Mouse (Mus musculus): ENCODE measurements around the gene Trub1. TPM values are rescaled to one million over a fixed set of nuclear protein-coding genes. Genes with fewer than 3 reads are reported as not detected.
A peak's percentile ranks its signal among the peaks of the same experiment; 100 is the strongest.

Gene Trub1
- polyA plus RNA-seq, 1 experiment: 25.9 TPM

DNA sequence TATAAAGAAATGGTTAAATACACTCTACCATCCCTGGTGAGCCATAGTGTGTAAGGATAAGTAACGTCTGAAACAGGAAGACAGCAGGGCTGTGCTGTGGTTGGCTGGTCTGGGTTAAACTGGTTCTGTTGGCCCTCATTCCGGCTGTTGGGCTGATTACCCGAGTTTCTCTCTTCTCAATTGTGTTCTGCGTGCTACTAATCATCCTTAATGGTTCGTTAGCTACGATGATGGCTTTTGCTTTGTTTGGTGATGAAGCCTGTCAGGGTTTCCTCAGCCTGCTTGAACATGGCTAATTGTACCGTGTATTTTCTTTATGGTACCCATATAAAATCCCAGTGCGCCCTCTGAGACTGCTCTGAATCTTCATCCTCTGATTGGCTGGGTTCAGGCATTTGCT lies 11.0 kb downstream of the Trub1 start:
- TF ChIP-seq CTCF (IDR thresholded peaks at IDR 0.05; ENCODE audit: extremely low read depth, insufficient read depth, low read length): no peak
- no peak for TF ChIP-seq POLR2A (IDR thresholded peaks at IDR 0.05; ENCODE audit: extremely low read depth, insufficient read depth, low read length)
- Histone ChIP-seq H3K27ac (ENCODE audit: insufficient read depth, low read length) (no peak overlapping the region), H3K4me1 (ENCODE audit: control insufficient read depth, insufficient read depth, low read length) (no peaks in the 10 kb centered on the region), H3K4me3 (ENCODE audit: insufficient read depth, low read length) (no peak overlapping the region)

GRCm38 (mm10) chr19:57465742-57466141 lies 13.0 kb downstream of the Trub1 start:
- H3K27ac ChIP-seq (ENCODE audit: insufficient read depth, low read length): no peak overlapping the region
- peaks cover 2% of the 10 kb centered on the region for H3K4me1 ChIP-seq (ENCODE audit: control insufficient read depth, insufficient read depth, low read length)
- TF ChIP-seq CTCF (IDR thresholded peaks at IDR 0.05; ENCODE audit: extremely low read depth, insufficient read depth, low read length) (no peak), POLR2A (IDR thresholded peaks at IDR 0.05; ENCODE audit: extremely low read depth, insufficient read depth, low read length) (no peak)
- no peak overlapping the region for H3K4me3 ChIP-seq (ENCODE audit: insufficient read depth, low read length)

DNA sequence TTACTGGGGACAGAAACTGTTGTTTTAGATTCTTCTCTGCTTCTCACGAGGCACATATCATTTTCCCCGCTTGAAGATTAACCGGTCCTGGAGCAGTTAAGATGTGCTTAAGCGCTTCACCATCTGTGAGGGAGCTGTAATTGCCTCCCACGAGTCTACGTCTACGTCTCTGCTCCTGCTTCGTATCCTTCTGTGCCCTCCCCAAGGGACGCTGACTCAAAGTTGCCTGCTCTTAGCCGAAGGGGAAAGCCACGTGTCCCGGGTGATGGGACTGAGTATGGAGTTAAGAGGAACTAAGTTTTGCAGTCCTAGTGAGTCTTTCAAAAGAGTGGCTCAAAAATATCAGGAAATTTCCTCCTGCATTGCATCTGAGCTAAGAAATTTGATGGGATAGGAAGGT lies 18.3 kb downstream of the Trub1 start:
- Histone ChIP-seq H3K4me3 (ENCODE audit: insufficient read depth, low read length) (no peak overlapping the region), H3K27ac (ENCODE audit: insufficient read depth, low read length) (no peak overlapping the region), H3K4me1 (ENCODE audit: control insufficient read depth, insufficient read depth, low read length) (peaks cover 18% of the 10 kb centered on the region)
- no peak for TF ChIP-seq CTCF (IDR thresholded peaks at IDR 0.05; ENCODE audit: extremely low read depth, insufficient read depth, low read length)
- no peak for TF ChIP-seq POLR2A (IDR thresholded peaks at IDR 0.05; ENCODE audit: extremely low read depth, insufficient read depth, low read length)

- no peak overlapping the region for H3K4me3 ChIP-seq (ENCODE audit: insufficient read depth, low read length)
- TF ChIP-seq POLR2A (IDR thresholded peaks at IDR 0.05; ENCODE audit: extremely low read depth, insufficient read depth, low read length): no peak
- TF ChIP-seq CTCF (IDR thresholded peaks at IDR 0.05; ENCODE audit: extremely low read depth, insufficient read depth, low read length): no peak
- H3K4me1 ChIP-seq (ENCODE audit: control insufficient read depth, insufficient read depth, low read length): peaks cover 20% of the 10 kb centered on the region
- H3K27ac ChIP-seq (ENCODE audit: insufficient read depth, low read length): no peak overlapping the region
Measured at GRCm38 (mm10) chr19:57472169-57472568, 19.5 kb downstream of the Trub1 start.

DNA sequence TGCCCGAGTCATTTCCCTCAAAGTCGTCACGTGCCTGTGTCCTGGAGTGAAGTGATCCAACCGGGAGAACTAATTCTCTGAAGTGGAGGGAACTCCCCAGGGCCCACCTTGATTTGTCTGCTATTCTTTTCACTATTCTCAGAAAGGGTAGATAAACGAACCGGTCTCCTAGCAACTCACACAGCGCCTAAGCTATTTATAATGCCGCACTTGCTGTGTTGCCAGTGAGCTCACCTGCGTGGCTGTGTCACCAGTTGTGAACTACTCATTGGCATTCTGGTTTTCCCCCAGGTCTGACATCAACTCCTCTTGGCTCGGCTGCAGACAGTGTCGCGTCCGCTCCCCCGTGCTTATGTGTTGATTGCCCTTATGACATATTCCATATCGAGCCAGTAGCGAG lies 20.6 kb downstream of the Trub1 start:
- TF ChIP-seq CTCF (IDR thresholded peaks at IDR 0.05; ENCODE audit: extremely low read depth, insufficient read depth, low read length): no peak
- TF ChIP-seq POLR2A (IDR thresholded peaks at IDR 0.05; ENCODE audit: extremely low read depth, insufficient read depth, low read length): no peak
- Histone ChIP-seq H3K4me1 (ENCODE audit: control insufficient read depth, insufficient read depth, low read length) (peaks cover 20% of the 10 kb centered on the region), H3K4me3 (ENCODE audit: insufficient read depth, low read length) (no peak overlapping the region), H3K27ac (ENCODE audit: insufficient read depth, low read length) (no peak overlapping the region)

- H3K27ac ChIP-seq (ENCODE audit: insufficient read depth, low read length): no peak overlapping the region
Measured at GRCm38 (mm10) chr19:57475298-57475697, 22.6 kb downstream of the Trub1 start.

GRCm38 (mm10) chr19:57477310-57477709 lies 24.6 kb downstream of the Trub1 start:
- no peak overlapping the region for H3K27ac ChIP-seq (ENCODE audit: insufficient read depth, low read length)
- TF ChIP-seq CTCF (IDR thresholded peaks at IDR 0.05; ENCODE audit: extremely low read depth, insufficient read depth, low read length): no peak
- no peak for TF ChIP-seq POLR2A (IDR thresholded peaks at IDR 0.05; ENCODE audit: extremely low read depth, insufficient read depth, low read length)
- H3K4me1 ChIP-seq (ENCODE audit: control insufficient read depth, insufficient read depth, low read length): peaks cover 19% of the 10 kb centered on the region
- H3K4me3 ChIP-seq (ENCODE audit: insufficient read depth, low read length): no peak overlapping the region

More at GRCm38 (mm10) chr19:57475298-57475697, 22.6 kb downstream of the Trub1 start:
- no peak overlapping the region for H3K4me3 ChIP-seq (ENCODE audit: insufficient read depth, low read length)
- H3K4me1 ChIP-seq (ENCODE audit: control insufficient read depth, insufficient read depth, low read length): peaks cover 20% of the 10 kb centered on the region
- TF ChIP-seq POLR2A (IDR thresholded peaks at IDR 0.05; ENCODE audit: extremely low read depth, insufficient read depth, low read length) (no peak), CTCF (IDR thresholded peaks at IDR 0.05; ENCODE audit: extremely low read depth, insufficient read depth, low read length) (no peak)

DNA sequence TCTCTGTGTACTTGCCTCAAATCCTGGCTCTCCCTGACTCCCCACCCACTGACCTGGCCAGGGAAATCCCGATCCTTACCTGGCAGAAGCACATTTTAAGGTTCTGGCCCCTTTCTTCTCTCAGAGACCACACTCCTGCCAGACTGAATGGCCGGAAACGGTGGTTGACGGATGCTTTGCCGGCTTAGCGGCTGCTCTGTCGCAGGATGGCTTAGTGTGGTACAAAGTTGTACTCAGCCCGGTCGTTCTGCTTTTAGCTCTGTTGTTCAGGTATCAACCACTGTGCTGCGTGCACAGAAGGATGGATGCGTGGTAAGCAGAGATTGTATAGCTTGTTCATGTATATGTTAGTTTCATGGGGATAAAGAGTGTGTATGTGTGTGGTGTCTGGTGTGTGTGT lies 25.3 kb downstream of the Trub1 start:
- no peak for TF ChIP-seq POLR2A (IDR thresholded peaks at IDR 0.05; ENCODE audit: extremely low read depth, insufficient read depth, low read length)
- TF ChIP-seq CTCF (IDR thresholded peaks at IDR 0.05; ENCODE audit: extremely low read depth, insufficient read depth, low read length): no peak
- H3K4me1 ChIP-seq (ENCODE audit: control insufficient read depth, insufficient read depth, low read length): peaks cover 19% of the 10 kb centered on the region
- no peak overlapping the region for H3K27ac ChIP-seq (ENCODE audit: insufficient read depth, low read length)
- no peak overlapping the region for H3K4me3 ChIP-seq (ENCODE audit: insufficient read depth, low read length)

- Histone ChIP-seq H3K27ac (ENCODE audit: insufficient read depth, low read length) (peak overlapping the region; percentile 33; the same call in 1 of the 2 replicates), H3K4me3 (ENCODE audit: insufficient read depth, low read length) (no peak overlapping the region), H3K4me1 (ENCODE audit: control insufficient read depth, insufficient read depth, low read length) (peaks cover 10% of the 10 kb centered on the region)
- TF ChIP-seq CTCF (IDR thresholded peaks at IDR 0.05; ENCODE audit: extremely low read depth, insufficient read depth, low read length): no peak
- TF ChIP-seq POLR2A (IDR thresholded peaks at IDR 0.05; ENCODE audit: extremely low read depth, insufficient read depth, low read length): no peak
Measured at GRCm38 (mm10) chr19:57479886-57480655, 27.4 kb downstream of the Trub1 start.

- Histone ChIP-seq H3K4me1 (ENCODE audit: control insufficient read depth, insufficient read depth, low read length) (peaks cover 5% of the 10 kb centered on the region; the same call in 1 of the 2 replicates), H3K27ac (ENCODE audit: insufficient read depth, low read length) (no peak overlapping the region), H3K4me3 (ENCODE audit: insufficient read depth, low read length) (no peak overlapping the region)
- TF ChIP-seq POLR2A (IDR thresholded peaks at IDR 0.05; ENCODE audit: extremely low read depth, insufficient read depth, low read length) (no peak), CTCF (IDR thresholded peaks at IDR 0.05; ENCODE audit: extremely low read depth, insufficient read depth, low read length) (no peak)
Measured at GRCm38 (mm10) chr19:57481743-57482259, 29.1 kb downstream of the Trub1 start.

Measured in cortical plate, adult 2 months (tissue).